Mouse (Mus musculus) liver, embryonic 14.5 days (tissue): Measurements from ENCODE around the gene Gm15557. TPM values are rescaled to one million over a fixed set of nuclear protein-coding genes. Genes with fewer than 3 reads are reported as not detected.

ENCODE experiments used
- ATAC-seq: fragments of 200-750 bp; cut with Nextera tagmentation; 2 replicates; pipeline ENCODE4 v1.8.0; 2017; ENCODE audit warnings: moderate number of reproducible peaks, mild to moderate bottlenecking, moderate library complexity; ENCODE audit not compliant: insufficient read depth
- DNase-seq, 3 experiments: peaks; one replicate each; pipeline ENCODE4 v3.0.0-alpha.2; 2012 to 2013; ENCODE audit warnings: low read depth in 3 of 3, low spot score in 3 of 3
- H3K27ac ChIP-seq: fragments of 300-500 bp; sonication (generic); 2 replicates; pipeline ENCODE4 v1.5.1; 2014; ENCODE audit warnings: moderate library complexity, mild to moderate bottlenecking, control low read depth, inconsistent platforms
- H3K27me3 ChIP-seq: fragments of 300-500 bp; sonication (generic); 2 replicates; pipeline ENCODE4 v1.6.1; 2014; ENCODE audit warnings: mild to moderate bottlenecking, low read length, moderate library complexity; ENCODE audit not compliant: control insufficient read depth, insufficient read depth
- H3K36me3 ChIP-seq: fragments of 300-500 bp; sonication (generic); replicated peaks from 2 replicates; pipeline ENCODE4 v1.6.1; 2014; ENCODE audit warnings: low read depth; ENCODE audit not compliant: control insufficient read depth, insufficient read depth
- H3K4me1 ChIP-seq, 2 experiments: fragments of 200-500 bp in 1 of 2; fragments of 300-500 bp in 1 of 2; sonication (generic) in 1 of 2; replicated peaks; 2 replicates each; pipeline ENCODE4 v1.6.1; 2012 to 2014; ENCODE audit warnings: antibody characterized with exemption in 1 of 2, inconsistent platforms in 1 of 2, low read length in 1 of 2; ENCODE audit not compliant: control insufficient read depth in 2 of 2, insufficient read depth in 2 of 2
- H3K4me2 ChIP-seq: fragments of 300-500 bp; sonication (generic); 2 replicates; pipeline ENCODE4 v1.6.1; 2014; ENCODE audit warnings: low read depth, mild to moderate bottlenecking, control low read depth, moderate library complexity
- H3K4me3 ChIP-seq, 2 experiments: fragments of 200-500 bp in 1 of 2; fragments of 300-500 bp in 1 of 2; sonication (generic) in 1 of 2; 2 replicates each; pipeline ENCODE4 v1.5.1; 2012 to 2014; ENCODE audit warnings: low read depth in 2 of 2, low read length in 2 of 2, mild to moderate bottlenecking in 2 of 2, control low read depth in 1 of 2, inconsistent platforms in 1 of 2, moderate library complexity in 1 of 2; ENCODE audit not compliant: insufficient read depth in 1 of 2
- H3K9ac ChIP-seq: fragments of 300-500 bp; sonication (generic); replicated peaks from 2 replicates; pipeline ENCODE4 v1.6.1; 2014; ENCODE audit warnings: mild to moderate bottlenecking, control low read depth, moderate library complexity
- H3K9me3 ChIP-seq: fragments of 300-500 bp; sonication (generic); 2 replicates; pipeline ENCODE4 v1.6.1; 2016; ENCODE audit warnings: low read length, mixed read lengths; ENCODE audit not compliant: control insufficient read depth
- CTCF ChIP-seq: IDR thresholded peaks from 2 replicates; pipeline ENCODE4 v1.5.1; 2016; ENCODE audit warnings: antibody characterized with exemption, low read depth, control low read depth
- EP300 ChIP-seq: IDR thresholded peaks from 2 replicates; pipeline ENCODE4 v1.6.1; 2016; ENCODE audit warnings: antibody characterized with exemption, low read depth
- WGBS: fragments of 180-500 bp; shearing (Covaris S2); extraction: QIAGEN DNeasy Blood & Tissue Kit; methylation state at CpG from one replicate; pipeline ENCODE4 v1.1.7; 2014; ENCODE audit not compliant: insufficient replicate concordance; 5-methylcytosine and 5-hydroxymethylcytosine counted together
- polyA plus RNA-seq, 2 experiments: library from polyadenylated mRNA; depleted of rRNA in 1 of 2; stranded (reverse) in 1 of 2; unstranded in 1 of 2; fragments of >200 nt; fragmentation: Nextera tagmentation in 1 of 2; extraction: Ambion mirVana in 1 of 2; gene quantifications; 2 replicates each; pipeline versions ENCODE4 v1.2.1 to v1.2.3; 2012 to 2014

The Gm15557 gene
- polyA plus RNA-seq, 2 experiments = not detected

DNA sequence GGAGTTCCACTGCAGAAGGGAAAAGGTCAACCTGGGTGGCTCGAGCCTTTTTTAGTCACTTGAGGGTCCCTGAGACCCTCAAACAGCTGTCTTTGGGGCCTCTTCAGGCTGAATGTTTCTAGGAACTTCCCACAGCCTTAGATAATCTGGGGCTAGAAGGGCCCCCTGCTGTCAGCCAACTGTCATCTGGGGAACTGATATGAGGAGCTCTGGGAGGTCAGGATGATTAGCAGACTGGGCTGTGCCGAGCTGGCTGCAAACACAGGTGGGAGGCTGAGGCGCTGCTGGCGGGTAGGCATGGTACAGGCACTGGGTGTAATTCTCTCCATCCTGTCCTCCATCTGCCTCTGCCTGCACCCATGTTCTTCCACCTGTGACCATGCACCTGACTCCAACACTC is 48.6 kb downstream of the Gm15557 start:
- 6% methylated on average over 4 of the region's 4 CpGs for WGBS
- Histone ChIP-seq H3K4me1 (peaks cover 31 to 42% of the 10 kb centered on the region in 2 experiments), H3K4me2 (peak overlapping the region; percentile 82), H3K27me3 (no peaks in the 10 kb centered on the region), H3K36me3 (peaks cover 44% of the 10 kb centered on the region), H3K9me3 (no peaks in the 10 kb centered on the region), H3K9ac (peak overlapping the region; percentile 92), H3K4me3 (peak overlapping the region; percentile 62 to 73), H3K27ac (peak overlapping the region; percentile 95)
- TF ChIP-seq EP300 (peak; percentile 89), CTCF (peak; percentile 64)
- DNase-seq (peak; percentile 79 to 83 (median 82)), ATAC-seq (peak; percentile 95)

DNA sequence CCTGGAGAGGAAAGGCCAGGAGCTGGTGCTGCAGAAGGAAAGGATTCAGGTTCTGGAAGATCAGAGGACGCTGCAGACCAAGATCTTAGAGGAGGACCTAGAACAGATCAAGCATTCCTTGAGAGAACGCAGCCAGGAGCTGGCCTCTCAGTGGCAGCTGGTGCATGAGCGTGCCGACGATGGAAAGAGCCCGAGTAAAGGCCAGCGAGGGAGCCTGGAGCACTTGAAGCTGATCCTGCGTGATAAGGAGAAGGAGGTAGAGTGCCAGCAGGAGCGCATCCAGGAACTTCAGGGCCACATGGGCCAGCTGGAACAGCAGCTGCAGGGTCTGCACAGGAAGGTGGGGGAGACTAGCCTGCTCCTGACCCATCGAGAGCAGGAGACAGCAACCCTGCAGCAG is 50.6 kb downstream of the Gm15557 start:
- Histone ChIP-seq H3K4me1 (peaks cover 31 to 42% of the 10 kb centered on the region in 2 experiments), H3K9ac (peak overlapping the region; percentile 92), H3K27me3 (no peaks in the 10 kb centered on the region), H3K9me3 (no peaks in the 10 kb centered on the region), H3K36me3 (peaks cover 50% of the 10 kb centered on the region), H3K27ac (no peak overlapping the region), H3K4me3 (peak overlapping the region; percentile 9 to 62; a peak in 3 of 4 replicates), H3K4me2 (peak overlapping the region; percentile 82)
- no peak for DNase-seq
- no peak for TF ChIP-seq CTCF
- TF ChIP-seq EP300 = no peak
- no peak for ATAC-seq
- WGBS = 85% methylated on average over 10 of the region's 10 CpGs

DNA sequence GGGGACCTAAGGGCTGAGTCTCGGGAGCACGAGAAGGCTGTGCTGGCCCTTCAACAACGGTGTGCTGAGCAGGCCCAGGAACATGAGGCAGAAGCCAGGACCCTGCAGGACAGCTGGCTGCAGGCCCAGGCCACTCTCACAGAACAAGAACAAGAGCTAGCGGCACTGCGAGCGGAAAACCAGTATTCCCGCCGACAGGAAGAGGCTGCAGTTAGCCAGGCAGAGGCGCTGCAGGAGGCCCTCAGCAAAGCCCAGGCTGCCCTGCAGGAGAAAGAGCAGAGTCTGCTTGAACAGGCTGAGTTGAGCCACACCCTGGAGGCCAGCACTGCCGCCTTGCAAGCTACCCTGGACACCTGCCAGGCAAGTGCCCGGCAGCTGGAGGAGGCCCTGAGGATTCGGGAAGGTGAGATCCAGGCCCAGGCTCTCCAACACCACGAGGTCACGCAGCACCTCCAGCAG is 51.4 kb downstream of the Gm15557 start:
- Histone ChIP-seq H3K36me3 (peaks cover 50% of the 10 kb centered on the region), H3K4me3 (peak overlapping the region; percentile 52 to 62), H3K4me2 (peak overlapping the region; percentile 82), H3K27ac (0 out of 2 replicates have a peak overlapping the region, but pooled peaks have one; percentile 1), H3K4me1 (peaks cover 31 to 42% of the 10 kb centered on the region in 2 experiments), H3K9ac (peak overlapping the region; percentile 53), H3K9me3 (no peaks in the 10 kb centered on the region), H3K27me3 (no peaks in the 10 kb centered on the region)
- DNase-seq = peak in 2 of 3 experiments; percentile 19 to 23
- ATAC-seq = no peak
- TF ChIP-seq CTCF (peak; percentile 26; the same call in 1 of the 2 replicates), EP300 (no peak)
- 73% methylated on average over 14 of the region's 14 CpGs for WGBS

Other genes with a start within 250 kb of the Gm15557 start
- 37.3 and 37.7 TPM in 2 replicates for gene Trpc4ap, start 248.3 kb upstream of the Gm15557 start, polyA plus RNA-seq (2012; rRNA removed)
- gene Trpc4ap, start 248.3 kb upstream of the Gm15557 start, polyA plus RNA-seq (2014; fragmentation: Nextera tagmentation; extraction: Ambion mirVana) = 44.7 and 48.7 TPM in 2 replicates
- 12.0 and 13.9 TPM in 2 replicates for gene Edem2, start 211.3 kb upstream of the Gm15557 start, polyA plus RNA-seq (2012; rRNA removed)
- 21.2 and 22.6 TPM in 2 replicates for gene Edem2, start 211.3 kb upstream of the Gm15557 start, polyA plus RNA-seq (2014; fragmentation: Nextera tagmentation; extraction: Ambion mirVana)
- gene Gm17581, start 204.9 kb upstream of the Gm15557 start, polyA plus RNA-seq (2012; rRNA removed) = not detected in 2 replicates
- gene Gm17581, start 204.9 kb upstream of the Gm15557 start, polyA plus RNA-seq (2014; fragmentation: Nextera tagmentation; extraction: Ambion mirVana) = not detected in 2 replicates
- 0.56 and 0.93 TPM in 2 replicates for gene Procr, start 189.6 kb upstream of the Gm15557 start, polyA plus RNA-seq (2012; rRNA removed)
- gene Procr, start 189.6 kb upstream of the Gm15557 start, polyA plus RNA-seq (2014; fragmentation: Nextera tagmentation; extraction: Ambion mirVana) = 0.56 and 0.74 TPM in 2 replicates
- 0.01 and 0.06 TPM in 2 replicates for gene Mmp24, start 165.4 kb upstream of the Gm15557 start, polyA plus RNA-seq (2012; rRNA removed)
- gene Mmp24, start 165.4 kb upstream of the Gm15557 start, polyA plus RNA-seq (2014; fragmentation: Nextera tagmentation; extraction: Ambion mirVana) = not detected in 2 replicates
- 3.7 and 5.0 TPM in 2 replicates for gene BC029722, start 121.3 kb upstream of the Gm15557 start, polyA plus RNA-seq (2012; rRNA removed)
- 2.6 and 2.7 TPM in 2 replicates for gene BC029722, start 121.3 kb upstream of the Gm15557 start, polyA plus RNA-seq (2014; fragmentation: Nextera tagmentation; extraction: Ambion mirVana)
- 40.9 and 62.4 TPM in 2 replicates for gene Eif6, start 113.8 kb upstream of the Gm15557 start, polyA plus RNA-seq (2012; rRNA removed)
- gene Eif6, start 113.8 kb upstream of the Gm15557 start, polyA plus RNA-seq (2014; fragmentation: Nextera tagmentation; extraction: Ambion mirVana) = 128 TPM in 2 replicates
- not detected in 2 replicates for gene Fam83c, start 105.9 kb upstream of the Gm15557 start, polyA plus RNA-seq (2012; rRNA removed)
- 0.05 and 0.09 TPM in 2 replicates for gene Fam83c, start 105.9 kb upstream of the Gm15557 start, polyA plus RNA-seq (2014; fragmentation: Nextera tagmentation; extraction: Ambion mirVana)
- gene Uqcc1, start 10.4 kb upstream of the Gm15557 start, polyA plus RNA-seq (2012; rRNA removed) = 10.5 and 17.4 TPM in 2 replicates
- gene Uqcc1, start 10.4 kb upstream of the Gm15557 start, polyA plus RNA-seq (2014; fragmentation: Nextera tagmentation; extraction: Ambion mirVana) = 25.6 and 31.6 TPM in 2 replicates
- gene Gdf5, start 4.6 kb downstream of the Gm15557 start, polyA plus RNA-seq (2012; rRNA removed) = 0.02 and 0.09 TPM in 2 replicates
- not detected in 2 replicates for gene Gdf5, start 4.6 kb downstream of the Gm15557 start, polyA plus RNA-seq (2014; fragmentation: Nextera tagmentation; extraction: Ambion mirVana)
- gene Cep250, start 15.7 kb downstream of the Gm15557 start, polyA plus RNA-seq (2012; rRNA removed) = 6.0 and 9.8 TPM in 2 replicates
- gene Cep250, start 15.7 kb downstream of the Gm15557 start, polyA plus RNA-seq (2014; fragmentation: Nextera tagmentation; extraction: Ambion mirVana) = 7.4 and 9.3 TPM in 2 replicates
- 1.6 and 2.1 TPM in 2 replicates for gene 6430550D23Rik, start 67.2 kb downstream of the Gm15557 start, polyA plus RNA-seq (2012; rRNA removed)
- gene 6430550D23Rik, start 67.2 kb downstream of the Gm15557 start, polyA plus RNA-seq (2014; fragmentation: Nextera tagmentation; extraction: Ambion mirVana) = 0.41 and 1.9 TPM in 2 replicates
- 72.8 and 90.2 TPM in 2 replicates for gene Ergic3, start 67.3 kb downstream of the Gm15557 start, polyA plus RNA-seq (2012; rRNA removed)
- gene Ergic3, start 67.3 kb downstream of the Gm15557 start, polyA plus RNA-seq (2014; fragmentation: Nextera tagmentation; extraction: Ambion mirVana) = 95.7 and 98.0 TPM in 2 replicates
- gene Fer1l4, start 112.2 kb downstream of the Gm15557 start, polyA plus RNA-seq (2012; rRNA removed) = 0.02 TPM in 1 of 2 replicates, not detected in the other
- gene Fer1l4, start 112.2 kb downstream of the Gm15557 start, polyA plus RNA-seq (2014; fragmentation: Nextera tagmentation; extraction: Ambion mirVana) = not detected in 2 replicates
- gene Spag4, start 124.4 kb downstream of the Gm15557 start, polyA plus RNA-seq (2012; rRNA removed) = 0.69 and 1.1 TPM in 2 replicates
- gene Spag4, start 124.4 kb downstream of the Gm15557 start, polyA plus RNA-seq (2014; fragmentation: Nextera tagmentation; extraction: Ambion mirVana) = 0.49 and 1.2 TPM in 2 replicates
- 17.9 and 21.2 TPM in 2 replicates for gene Cpne1, start 171.2 kb downstream of the Gm15557 start, polyA plus RNA-seq (2012; rRNA removed)
- gene Cpne1, start 171.2 kb downstream of the Gm15557 start, polyA plus RNA-seq (2014; fragmentation: Nextera tagmentation; extraction: Ambion mirVana) = 11.5 and 14.0 TPM in 2 replicates
- gene Rbm12, start 171.2 kb downstream of the Gm15557 start, polyA plus RNA-seq (2012; rRNA removed) = 1.7 and 5.0 TPM in 2 replicates
- 9.6 and 9.8 TPM in 2 replicates for gene Rbm12, start 171.2 kb downstream of the Gm15557 start, polyA plus RNA-seq (2014; fragmentation: Nextera tagmentation; extraction: Ambion mirVana)
- 1.9 and 3.9 TPM in 2 replicates for gene Gm28036, start 186.4 kb downstream of the Gm15557 start, polyA plus RNA-seq (2012; rRNA removed)
- gene Gm28036, start 186.4 kb downstream of the Gm15557 start, polyA plus RNA-seq (2014; fragmentation: Nextera tagmentation; extraction: Ambion mirVana) = 5.1 and 5.5 TPM in 2 replicates
- 123 and 181 TPM in 2 replicates for gene Romo1, start 203.3 kb downstream of the Gm15557 start, polyA plus RNA-seq (2012; rRNA removed)
- gene Romo1, start 203.3 kb downstream of the Gm15557 start, polyA plus RNA-seq (2014; fragmentation: Nextera tagmentation; extraction: Ambion mirVana) = 248 and 249 TPM in 2 replicates
- 37.3 and 40.9 TPM in 2 replicates for gene Nfs1, start 203.5 kb downstream of the Gm15557 start, polyA plus RNA-seq (2012; rRNA removed)
- 55.3 and 62.5 TPM in 2 replicates for gene Nfs1, start 203.5 kb downstream of the Gm15557 start, polyA plus RNA-seq (2014; fragmentation: Nextera tagmentation; extraction: Ambion mirVana)
- gene Rbm39, start 239.5 kb downstream of the Gm15557 start, polyA plus RNA-seq (2012; rRNA removed) = 46.5 and 69.5 TPM in 2 replicates
- 207 and 223 TPM in 2 replicates for gene Rbm39, start 239.5 kb downstream of the Gm15557 start, polyA plus RNA-seq (2014; fragmentation: Nextera tagmentation; extraction: Ambion mirVana)